Mouse (Mus musculus) liver, embryonic 11.5 days (tissue): ENCODE results near the gene Foxn3. TPM values are rescaled to one million over a fixed set of nuclear protein-coding genes. Genes with fewer than 3 reads are reported as not detected.
"Not testable (repeated sequence)": the region's sequence is repeated elsewhere in the genome, so short reads cannot be mapped to it uniquely, and the experiment has no call there.

Experiments
- ATAC-seq: fragments of 200-750 bp; cut with Nextera tagmentation; replicated peaks from 2 replicates; pipeline ENCODE4 v1.8.0; 2017; ENCODE audit warnings: moderate number of reproducible peaks, mild to moderate bottlenecking, moderate TSS enrichment, moderate library complexity; ENCODE audit not compliant: low FRiP score
- DNase-seq: peaks from one replicate; pipeline ENCODE4 v3.0.0-alpha.2; 2017; ENCODE audit warnings: low spot score
- H3K27ac ChIP-seq: fragments of 300-500 bp; sonication (generic); 2 replicates; pipeline ENCODE4 v1.5.1; 2014; ENCODE audit warnings: mild to moderate bottlenecking, low read depth, low read length, control low read depth
- H3K27me3 ChIP-seq: fragments of 300-500 bp; sonication (generic); replicated peaks from 2 replicates; pipeline ENCODE4 v1.6.1; 2014; ENCODE audit warnings: low read length, mixed read lengths; ENCODE audit not compliant: control insufficient read depth, insufficient read depth
- H3K36me3 ChIP-seq: fragments of 300-500 bp; sonication (generic); 2 replicates; pipeline ENCODE4 v1.6.1; 2014; ENCODE audit warnings: mild to moderate bottlenecking, low read length, moderate library complexity, mixed read lengths; ENCODE audit not compliant: control insufficient read depth, insufficient read depth
- H3K4me1 ChIP-seq: fragments of 300-500 bp; sonication (generic); replicated peaks from 2 replicates; pipeline ENCODE4 v1.6.1; 2014; ENCODE audit warnings: low read length, mixed read lengths; ENCODE audit not compliant: control insufficient read depth, insufficient read depth
- H3K4me2 ChIP-seq: fragments of 300-500 bp; sonication (generic); 2 replicates; pipeline ENCODE4 v1.6.1; 2014; ENCODE audit warnings: mild to moderate bottlenecking, control low read depth, moderate library complexity
- H3K4me3 ChIP-seq: fragments of 300-500 bp; sonication (generic); 2 replicates; pipeline ENCODE4 v1.5.1; 2014; ENCODE audit warnings: low read depth, low read length, control low read depth
- H3K9ac ChIP-seq: fragments of 300-500 bp; sonication (generic); 2 replicates; pipeline ENCODE4 v1.6.1; 2014; ENCODE audit warnings: low read depth, low read length, control low read depth
- H3K9me3 ChIP-seq: fragments of 300-500 bp; sonication (generic); 2 replicates; pipeline ENCODE4 v1.6.1; 2016; ENCODE audit warnings: low read length, inconsistent platforms, mixed read lengths; ENCODE audit not compliant: control insufficient read depth
- WGBS: fragments of 180-500 bp; shearing (Covaris S2); extraction: QIAGEN DNeasy Blood & Tissue Kit; methylation state at CpG from one replicate; pipeline ENCODE4 v1.1.7; 2014; 5-methylcytosine and 5-hydroxymethylcytosine counted together
- polyA plus RNA-seq: library from polyadenylated mRNA; unstranded; fragments of >200 nt; fragmentation: Nextera tagmentation; extraction: Ambion mirVana; gene quantifications from 2 replicates; pipeline ENCODE4 v1.2.1, GENCODE M21; 2014

The Foxn3 gene
- polyA plus RNA-seq, 1 experiment from 2014 or later, result 52.7 TPM

GRCm38 (mm10) chr12:99195655-99196054, 367.7 kb downstream of the Foxn3 start:
- no peak overlapping the region for H3K9ac ChIP-seq
- H3K27ac ChIP-seq, result no peak overlapping the region
- no peak overlapping the region for H3K4me2 ChIP-seq
- H3K9me3 ChIP-seq, result no peaks in the 10 kb centered on the region
- 86% methylated on average over 5 of the region's 5 CpGs for WGBS
- DNase-seq, result no peak
- no peaks in the 10 kb centered on the region for H3K4me1 ChIP-seq
- no peak for ATAC-seq
- no peaks in the 10 kb centered on the region; the same call in 1 of the 2 replicates for H3K36me3 ChIP-seq
- H3K4me3 ChIP-seq, result no peak overlapping the region
- no peaks in the 10 kb centered on the region for H3K27me3 ChIP-seq

GRCm38 (mm10) chr12:99194120-99194519, 369.3 kb downstream of the Foxn3 start:
- H3K4me2 ChIP-seq, H3K36me3 ChIP-seq, H3K27me3 ChIP-seq, H3K4me1 ChIP-seq, H3K4me3 ChIP-seq, ATAC-seq, H3K9ac ChIP-seq, H3K9me3 ChIP-seq, DNase-seq, H3K27ac ChIP-seq: not testable (repeated sequence)
- 93% methylated on average over 17 of the region's 17 CpGs for WGBS

GRCm38 (mm10) chr12:99187671-99188070, 375.7 kb downstream of the Foxn3 start:
- no peak overlapping the region for H3K4me3 ChIP-seq
- no peak overlapping the region for H3K9ac ChIP-seq
- 88% methylated on average over 4 of the region's 4 CpGs for WGBS
- no peak for DNase-seq
- H3K36me3 ChIP-seq, result no peaks in the 10 kb centered on the region
- H3K27ac ChIP-seq, result no peak overlapping the region
- H3K4me2 ChIP-seq, result no peak overlapping the region
- no peaks in the 10 kb centered on the region for H3K9me3 ChIP-seq
- no peaks in the 10 kb centered on the region for H3K4me1 ChIP-seq
- no peak for ATAC-seq
- H3K27me3 ChIP-seq, result no peaks in the 10 kb centered on the region

- DNase-seq (no peak), ATAC-seq (no peak)
- Histone ChIP-seq H3K36me3 (no peaks in the 10 kb centered on the region), H3K9me3 (no peaks in the 10 kb centered on the region), H3K4me1 (no peaks in the 10 kb centered on the region), H3K9ac (no peak overlapping the region), H3K4me3 (no peak overlapping the region), H3K27me3 (no peaks in the 10 kb centered on the region), H3K4me2 (no peak overlapping the region), H3K27ac (no peak overlapping the region)
- 73% methylated on average over 4 of the region's 4 CpGs for WGBS
These were observed 377.1 kb downstream of the Foxn3 start for GRCm38 (mm10) chr12:99186239-99186638.

- WGBS, result 76% methylated on average over 7 of the region's 7 CpGs
- no peaks in the 10 kb centered on the region for H3K27me3 ChIP-seq
- no peak overlapping the region for H3K9ac ChIP-seq
- no peak for DNase-seq
- ATAC-seq, result no peak
- no peak overlapping the region for H3K4me2 ChIP-seq
- H3K27ac ChIP-seq, result no peak overlapping the region
- no peaks in the 10 kb centered on the region for H3K4me1 ChIP-seq
- H3K36me3 ChIP-seq, result no peaks in the 10 kb centered on the region
- no peak overlapping the region for H3K4me3 ChIP-seq
- H3K9me3 ChIP-seq, result no peaks in the 10 kb centered on the region
These were observed 380.1 kb downstream of the Foxn3 start for GRCm38 (mm10) chr12:99183261-99183792.

- 85% methylated on average over 3 of the region's 3 CpGs for WGBS
- Histone ChIP-seq H3K4me3 (no peak overlapping the region), H3K9me3 (no peaks in the 10 kb centered on the region), H3K27me3 (no peaks in the 10 kb centered on the region), H3K4me1 (no peaks in the 10 kb centered on the region), H3K4me2 (no peak overlapping the region), H3K9ac (no peak overlapping the region), H3K36me3 (no peaks in the 10 kb centered on the region), H3K27ac (no peak overlapping the region)
- ATAC-seq, result no peak
- no peak for DNase-seq
These were observed 381.0 kb downstream of the Foxn3 start for GRCm38 (mm10) chr12:99182338-99182737.

GRCm38 (mm10) chr12:99180234-99180824, 383.1 kb downstream of the Foxn3 start:
- H3K27ac ChIP-seq, result no peak overlapping the region
- H3K4me1 ChIP-seq, result no peaks in the 10 kb centered on the region
- no peak for ATAC-seq
- H3K9ac ChIP-seq, result no peak overlapping the region
- no peaks in the 10 kb centered on the region for H3K27me3 ChIP-seq
- H3K9me3 ChIP-seq, result no peaks in the 10 kb centered on the region
- WGBS, result 73% methylated on average over 3 of the region's 3 CpGs
- H3K4me3 ChIP-seq, result no peak overlapping the region
- no peaks in the 10 kb centered on the region for H3K36me3 ChIP-seq
- H3K4me2 ChIP-seq, result no peak overlapping the region
- DNase-seq, result no peak

- ATAC-seq (no peak), DNase-seq (no peak)
- Histone ChIP-seq H3K4me3 (no peak overlapping the region), H3K4me1 (no peaks in the 10 kb centered on the region), H3K4me2 (no peak overlapping the region), H3K9ac (no peak overlapping the region), H3K9me3 (no peaks in the 10 kb centered on the region; the same call in 1 of the 2 replicates), H3K27ac (no peak overlapping the region), H3K27me3 (no peaks in the 10 kb centered on the region), H3K36me3 (no peaks in the 10 kb centered on the region)
- WGBS, result 80% methylated on average over 11 of the region's 11 CpGs
These were observed 388.3 kb downstream of the Foxn3 start for GRCm38 (mm10) chr12:99174979-99175621.

GRCm38 (mm10) chr12:99172170-99172569, 391.2 kb downstream of the Foxn3 start:
- no peaks in the 10 kb centered on the region; the same call in 1 of the 2 replicates for H3K9me3 ChIP-seq
- no peaks in the 10 kb centered on the region for H3K27me3 ChIP-seq
- no peak for ATAC-seq
- H3K9ac ChIP-seq, result no peak overlapping the region
- no peak overlapping the region for H3K4me3 ChIP-seq
- WGBS, result 81% methylated on average over 5 of the region's 5 CpGs
- H3K36me3 ChIP-seq, result no peaks in the 10 kb centered on the region
- no peak overlapping the region for H3K27ac ChIP-seq
- no peak for DNase-seq
- no peak overlapping the region for H3K4me2 ChIP-seq
- H3K4me1 ChIP-seq, result no peaks in the 10 kb centered on the region
